Mouse (Mus musculus) layer of hippocampus, adult 2 months (tissue): ENCODE measurements around the gene Spred1. TPM values are rescaled to one million over a fixed set of nuclear protein-coding genes. Genes with fewer than 3 reads are reported as not detected.
A peak's percentile ranks its signal among the peaks of the same experiment; 100 is the strongest.

Source experiments
- DNase-seq, 2 experiments: peaks; one replicate each; pipeline ENCODE4 v3.0.0; 2022; ENCODE audit warnings: low spot score in 2 of 2
- H3K27ac ChIP-seq: fragments of 200-600 bp; 2 replicates; pipeline ENCODE4 v1.8.1; 2022
- H3K4me3 ChIP-seq: fragments of 200-600 bp; 2 replicates; pipeline ENCODE4 v1.8.1; 2022; ENCODE audit warnings: mild to moderate bottlenecking
- CTCF ChIP-seq: fragments of 200-600 bp; conservative IDR thresholded peaks from 2 replicates; pipeline ENCODE4 v1.8.1; 2022; ENCODE audit warnings: antibody characterized with exemption, mild to moderate bottlenecking, moderate library complexity
- long read RNA-seq, 2 experiments: library from polyadenylated mRNA; stranded (forward); transcript quantifications; one replicate each; pipeline ENCODE4 v2.0.0; 2021; ENCODE audit warnings: borderline mapping rate in 2 of 2
- total RNA-seq, 2 experiments: library from RNA; stranded (reverse); gene quantifications; 2 replicates each; pipeline ENCODE4 v1.2.3; 2021

The Spred1 gene
- 10 to 100 TPM; 97.0 to 97.4 TPM for total RNA-seq
- long read RNA-seq, experiment 1, full-length matches to known transcripts: 51 of 66 reads
- long read RNA-seq, experiment 1, partial matches to known transcripts: 2 of 66 reads
- long read RNA-seq, experiment 1, other reads (novel, unspliced or antisense): 13 of 66 reads
- long read RNA-seq, experiment 2, full-length matches to known transcripts: 91 of 104 reads
- long read RNA-seq, experiment 2, partial matches to known transcripts: 11 of 104 reads
- long read RNA-seq, experiment 2, other reads (novel, unspliced or antisense): 2 of 104 reads

DNA sequence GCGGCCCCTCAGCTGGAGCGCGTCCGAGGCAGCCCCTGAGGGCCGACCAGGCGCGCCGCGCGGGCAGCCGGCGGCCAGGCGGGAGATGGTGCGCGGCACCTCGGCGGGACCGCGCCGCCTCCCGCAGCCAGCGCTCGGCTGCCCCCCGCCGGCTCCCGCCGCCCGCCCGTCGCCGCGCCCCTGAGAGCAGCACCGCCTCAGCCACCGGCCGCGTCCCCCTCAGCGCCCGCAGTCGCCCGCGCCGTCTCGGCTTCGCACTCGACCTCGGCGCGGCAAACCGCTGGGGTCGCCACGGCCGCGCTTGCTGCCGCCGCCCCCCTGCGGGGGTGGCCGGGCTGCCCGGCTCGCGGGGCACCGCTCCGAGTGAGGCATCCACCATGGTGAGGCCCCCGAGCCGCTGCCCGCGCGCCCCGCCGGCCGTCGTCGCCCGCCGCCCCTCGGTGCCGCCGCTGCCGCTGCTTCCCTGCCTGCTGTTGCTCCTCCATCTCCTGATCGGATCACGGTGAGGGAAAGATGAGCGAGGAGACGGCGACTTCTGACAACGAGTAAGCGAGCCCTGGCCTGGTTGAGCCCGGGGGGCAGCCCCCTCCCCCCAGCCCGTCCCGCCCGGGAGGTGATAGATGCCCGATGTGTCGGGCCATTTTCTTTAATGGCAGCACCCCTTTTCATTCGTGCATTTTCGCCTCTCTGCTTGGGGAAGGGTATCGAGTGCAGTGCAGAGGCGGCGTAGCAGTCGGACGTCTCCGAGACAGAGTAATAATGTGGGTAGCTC, at the start of gene Spred1:
Gene Spred1 (plus strand): TSS at position 163 of the 772 bp plus-strand sequence.
- peak in 1 of 2 experiments; percentile 35 for DNase-seq
- TF ChIP-seq CTCF: no peak
- peak within 1 kb of the TSS; percentile 75 for H3K4me3 ChIP-seq
- peak within 1 kb of the TSS; percentile 99 for H3K27ac ChIP-seq

- TF ChIP-seq CTCF: no peak
Measured at GRCm38 (mm10) chr2:117071596-117071995, 49.6 kb upstream of the Spred1 start.

DNA sequence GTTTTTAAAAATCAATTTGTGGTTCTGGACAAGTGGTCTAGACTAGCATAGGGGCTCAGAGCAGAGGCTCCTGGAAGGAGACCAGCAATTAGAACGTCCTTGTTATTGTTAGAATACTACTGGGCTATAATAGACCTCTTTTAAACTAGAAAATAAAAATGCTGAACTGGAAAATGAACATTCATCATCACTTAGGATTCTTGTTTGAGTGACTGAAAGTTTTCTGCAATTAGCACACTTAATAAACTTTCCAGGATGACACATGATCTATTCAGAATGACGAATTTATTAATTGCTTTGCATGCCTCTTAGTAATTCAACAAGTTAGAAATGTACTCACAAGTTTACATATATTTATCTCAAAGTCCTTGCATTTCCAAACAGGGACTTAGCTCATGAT, 42.5 kb upstream of the Spred1 start:
- no peak for TF ChIP-seq CTCF
- DNase-seq: no peak
- Histone ChIP-seq H3K27ac (no peak overlapping the region), H3K4me3 (no peak overlapping the region)

More at GRCm38 (mm10) chr2:117071596-117071995, 49.6 kb upstream of the Spred1 start:
- Histone ChIP-seq H3K27ac (no peak overlapping the region), H3K4me3 (no peak overlapping the region)
- DNase-seq: no peak

GRCm38 (mm10) chr2:117079621-117080020, 41.6 kb upstream of the Spred1 start:
- H3K27ac ChIP-seq: no peak overlapping the region
- DNase-seq: no peak
- TF ChIP-seq CTCF: no peak
- no peak overlapping the region for H3K4me3 ChIP-seq

DNA sequence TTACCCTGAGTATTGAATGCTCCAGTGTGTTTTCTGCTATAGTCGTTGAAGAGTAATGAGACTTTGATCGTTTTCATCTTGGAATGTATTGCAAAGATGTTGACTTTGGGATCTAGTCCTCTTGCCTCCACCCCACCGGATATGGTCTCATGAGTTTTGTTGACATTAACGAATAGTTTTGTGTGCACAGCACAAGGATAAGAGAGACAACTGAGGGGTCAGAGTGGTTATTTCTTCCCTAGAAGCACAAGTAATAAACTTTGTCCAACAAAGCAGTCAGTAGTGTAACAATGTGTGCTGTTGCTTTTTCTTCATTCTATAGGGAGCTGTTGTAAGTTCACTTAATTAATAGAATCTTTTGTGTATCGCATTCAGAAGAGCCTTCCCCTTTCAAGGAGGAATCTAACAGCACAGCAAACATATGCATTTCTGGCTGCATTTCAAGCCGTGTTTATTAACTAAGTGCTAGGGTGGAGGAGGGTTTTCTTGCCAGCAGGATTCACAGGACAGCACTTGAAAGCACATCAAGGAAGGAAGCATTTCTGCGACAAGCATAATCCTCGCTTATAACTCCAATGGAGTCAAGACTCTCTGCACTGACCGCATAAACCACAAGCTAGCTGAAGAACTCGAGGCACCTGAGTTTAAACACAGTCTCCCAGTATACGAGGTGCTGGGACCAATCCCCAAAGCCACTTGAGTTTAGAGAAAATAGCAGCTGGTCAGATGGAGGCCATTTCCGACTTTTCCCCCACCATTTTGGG, 35.0 kb upstream of the Spred1 start:
- no peak for TF ChIP-seq CTCF
- Histone ChIP-seq H3K4me3 (no peak overlapping the region), H3K27ac (no peak overlapping the region)
- DNase-seq: no peak

DNA sequence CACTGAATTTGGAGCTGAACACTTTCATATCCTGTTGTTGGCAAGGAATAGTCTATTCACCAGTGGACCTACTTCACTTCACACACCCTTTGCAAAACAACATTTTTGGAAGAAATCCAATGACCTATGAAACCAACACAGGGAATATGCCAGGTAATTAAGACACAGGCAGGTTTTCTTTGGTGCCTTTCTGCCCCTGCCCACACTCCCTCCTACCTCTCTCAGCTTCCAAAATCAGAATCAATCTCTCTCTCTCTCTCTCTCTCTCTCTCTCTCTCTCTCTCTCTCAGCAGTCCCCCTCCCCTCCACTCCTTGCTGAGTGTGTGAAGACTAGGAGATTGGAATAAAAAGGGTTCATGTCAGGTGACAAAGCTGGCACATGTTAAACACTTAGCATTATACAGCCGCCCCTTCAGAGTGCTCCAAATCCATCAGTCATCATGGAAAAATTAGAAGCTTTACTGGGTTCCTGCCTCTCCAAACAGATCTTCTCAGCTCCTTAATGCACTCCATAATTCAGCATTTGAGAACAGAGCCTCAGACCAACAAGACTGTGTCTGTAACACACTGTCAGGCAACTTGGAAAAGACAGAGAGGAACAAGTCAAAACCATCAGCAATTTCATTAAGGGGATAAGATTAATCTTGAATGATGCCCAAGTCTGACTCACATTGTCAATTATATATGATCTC, 34.3 kb upstream of the Spred1 start:
- TF ChIP-seq CTCF: no peak
- no peak overlapping the region for H3K4me3 ChIP-seq
- H3K27ac ChIP-seq: no peak overlapping the region
- DNase-seq: no peak

DNA sequence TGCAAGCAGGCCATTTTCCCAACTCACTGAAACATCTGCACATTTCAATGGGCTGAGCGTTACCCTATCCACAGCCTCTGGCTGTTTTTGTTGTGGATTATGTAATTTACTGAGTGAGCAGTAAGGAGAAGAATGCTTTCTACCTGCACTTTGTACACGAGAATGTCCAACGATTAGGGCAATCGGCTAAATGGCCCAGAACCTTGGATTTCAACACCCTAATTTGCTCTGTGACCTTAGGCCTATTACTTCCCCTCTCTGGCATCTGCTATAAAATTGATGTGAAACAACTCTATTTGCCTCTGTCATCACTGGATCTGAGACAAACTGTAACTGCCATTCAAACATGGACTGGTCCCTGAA, 33.7 kb upstream of the Spred1 start:
- Histone ChIP-seq H3K4me3 (no peak overlapping the region), H3K27ac (no peak overlapping the region)
- no peak for TF ChIP-seq CTCF
- DNase-seq: no peak

DNA sequence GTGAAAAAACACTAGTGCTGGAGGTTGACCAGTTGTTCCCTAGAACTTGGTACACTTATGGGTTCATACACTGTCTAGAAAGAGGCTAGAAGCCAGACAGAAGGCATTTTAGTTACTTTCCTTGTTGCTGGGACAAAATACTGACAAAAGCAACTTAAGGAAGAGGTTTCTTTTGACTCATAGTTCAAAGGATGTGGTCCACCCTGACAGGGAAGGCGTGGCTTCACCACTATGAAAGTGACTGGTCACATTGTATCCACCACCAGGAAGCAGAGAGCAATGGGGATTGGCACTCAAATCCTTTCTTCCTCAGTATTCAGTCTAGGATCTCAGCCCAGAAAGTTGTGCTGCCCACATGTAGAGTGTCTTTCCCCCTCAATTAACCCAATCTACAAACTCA, 31.7 kb upstream of the Spred1 start:
- TF ChIP-seq CTCF: no peak
- DNase-seq: no peak
- Histone ChIP-seq H3K4me3 (no peak overlapping the region), H3K27ac (no peak overlapping the region)

GRCm38 (mm10) chr2:117090061-117090460, 31.1 kb upstream of the Spred1 start:
- H3K27ac ChIP-seq: no peak overlapping the region
- no peak for TF ChIP-seq CTCF
- DNase-seq: no peak
- no peak overlapping the region for H3K4me3 ChIP-seq

GRCm38 (mm10) chr2:117092946-117093401, 28.2 kb upstream of the Spred1 start:
- DNase-seq: no peak
- Histone ChIP-seq H3K4me3 (no peak overlapping the region), H3K27ac (no peak overlapping the region)
- no peak for TF ChIP-seq CTCF

- peak; percentile 40 for TF ChIP-seq CTCF
- peak; percentile 14 to 44 for DNase-seq
- Histone ChIP-seq H3K27ac (peak overlapping the region; percentile 72), H3K4me3 (no peak overlapping the region)
Measured at GRCm38 (mm10) chr2:117095491-117095890, 25.7 kb upstream of the Spred1 start.

DNA sequence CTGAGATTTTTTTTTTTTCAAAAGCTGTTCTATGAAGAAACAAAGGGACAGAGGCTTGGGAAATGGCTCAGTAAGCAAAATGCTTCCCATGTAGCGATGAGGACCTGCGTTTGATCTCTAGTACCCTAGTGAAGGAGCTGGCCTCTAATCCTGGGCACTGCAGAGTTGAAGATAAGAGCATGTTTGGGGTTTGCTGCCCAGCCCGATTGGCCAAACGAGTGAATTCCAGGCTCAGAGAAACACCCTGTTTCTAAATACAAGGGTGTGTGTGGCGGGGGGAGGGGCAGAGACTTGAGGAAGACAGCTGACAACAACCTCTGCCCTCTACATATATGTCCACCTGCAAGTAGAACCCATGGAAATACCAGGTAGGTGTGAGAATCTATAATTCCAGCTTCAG, 23.9 kb upstream of the Spred1 start:
- no peak overlapping the region for H3K4me3 ChIP-seq
- H3K27ac ChIP-seq: no peak overlapping the region
- no peak for DNase-seq
- no peak for TF ChIP-seq CTCF
